Mouse (Mus musculus) embryonic stem cell, embryonic (primary cell): ENCODE measurements around the gene Gm15217.

ENCODE experiments used
- CTCF ChIA-PET, 4 experiments: fragments of 300-600 bp in 2 of 4; fragments of 350-600 bp in 2 of 4; sonication (Branson Sonifier 250); formaldehyde crosslinking; loops; one replicate each; lab custom pipeline; 2022; ENCODE audit warnings: inconsistent platforms in 2 of 4; lab: Charles Lee
- POLR2A ChIA-PET, 4 experiments: fragments of 300-600 bp in 2 of 4; fragments of 350-600 bp in 2 of 4; sonication (Branson Sonifier 250); formaldehyde crosslinking; loops; one replicate each; lab custom pipeline; 2022; ENCODE audit warnings: antibody characterized with exemption in 4 of 4, inconsistent platforms in 1 of 4; lab: Charles Lee

Gene Gm15217

DNA sequence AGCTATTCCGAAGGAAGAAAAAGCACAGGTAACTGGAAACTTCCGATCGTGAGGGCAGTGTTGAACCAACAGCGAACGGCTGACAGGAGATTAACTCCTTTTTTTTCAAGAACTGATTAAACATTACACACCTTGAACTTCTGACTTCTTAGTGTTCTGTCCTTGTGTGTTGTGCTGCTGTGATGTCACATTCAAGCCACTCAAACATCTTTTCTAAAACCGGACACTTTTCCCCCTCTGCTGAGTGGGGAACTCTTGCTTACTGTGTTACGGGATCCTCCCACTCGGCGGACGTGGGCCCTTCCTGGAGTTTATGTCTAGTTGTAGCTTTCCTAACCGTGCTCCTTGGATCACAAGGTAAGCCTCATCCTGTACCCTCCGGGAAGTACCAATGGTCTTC, at the start of gene Gm15217:
Gene Gm15217, plus strand, starts transcription at position 130 of the 400 bp plus-strand sequence.
- POLR2A ChIA-PET = interaction anchor here in 3 of 4 experiments (0.6 to 3.9 kb wide), 9 partner anchors 10 to 283 kb away, joined by 3 to 21 read pairs (median 5); partner anchors contain the start of gene Bmp4 (in 2 of the 3)

DNA sequence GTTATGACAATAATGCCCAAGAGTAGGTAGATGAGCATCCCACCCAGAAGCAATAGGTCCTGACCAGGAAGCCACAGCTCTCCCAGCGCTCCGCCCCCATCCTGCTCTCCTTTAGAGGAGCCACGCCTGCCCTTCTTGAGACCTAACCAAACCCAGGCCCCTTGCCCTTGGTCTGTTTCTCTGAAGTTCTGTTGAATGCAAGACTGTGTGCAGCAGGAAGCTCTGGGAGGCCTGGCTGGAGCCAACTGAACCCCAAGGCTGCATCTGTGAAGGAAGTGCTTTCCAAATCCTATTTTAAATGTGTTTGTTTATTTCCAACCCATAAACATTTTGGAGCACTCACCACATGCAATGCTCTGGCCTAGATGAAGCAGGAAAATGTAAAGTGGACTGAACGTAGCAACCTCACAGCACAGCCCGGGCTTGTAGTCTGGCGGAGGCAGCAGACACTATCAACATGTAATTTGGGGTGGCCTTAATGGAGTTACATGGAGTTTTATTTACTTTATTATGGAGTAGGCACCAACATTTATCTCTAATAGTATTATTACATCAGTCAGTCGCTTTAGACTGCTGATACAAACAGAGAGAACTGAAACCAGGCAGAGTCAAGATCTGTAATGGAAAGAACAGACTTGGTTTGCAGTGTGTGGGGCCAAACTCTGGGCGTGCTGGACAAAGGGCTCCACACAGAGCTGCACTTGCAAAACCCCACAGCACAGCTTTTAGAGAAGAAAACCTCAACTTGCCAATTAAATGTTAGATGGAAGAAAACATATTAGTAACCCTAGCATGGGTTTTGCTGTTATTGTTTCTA, 45.6 kb upstream of the Gm15217 start:
- ChIA-PET CTCF (no interaction called here), POLR2A (interaction anchor here in 1 of 4 experiments (1.2 kb wide), 1 partner anchor 68 kb away, joined by 3 read pairs; no protein-coding TSS in a partner anchor)

More for the DNA sequence above, at the start of gene Gm15217:
- CTCF ChIA-PET = no interaction called here

DNA sequence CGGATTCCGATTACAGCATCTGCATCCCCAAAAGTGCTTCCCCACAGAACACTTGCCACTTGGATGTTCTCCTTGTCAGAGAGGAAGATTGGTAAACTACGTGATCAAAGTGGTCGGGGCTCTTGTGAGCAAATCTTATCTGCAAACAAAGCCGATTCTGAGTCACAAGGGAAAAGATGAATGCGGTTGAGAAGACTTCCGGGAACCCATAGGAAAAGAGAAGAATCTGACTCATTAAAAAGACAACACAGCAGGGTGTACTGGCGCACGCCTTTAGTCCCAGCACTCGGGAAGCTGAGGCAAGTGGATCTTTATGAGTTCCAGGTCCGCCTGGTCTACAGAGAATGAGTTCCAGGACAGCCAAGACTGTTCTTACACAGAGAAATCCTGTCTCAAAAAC, 40.4 kb upstream of the Gm15217 start:
- POLR2A ChIA-PET = interaction anchor here in 1 of 4 experiments (1.0 kb wide), 1 partner anchor 18 kb away, joined by 3 read pairs; no protein-coding TSS in a partner anchor
- CTCF ChIA-PET = no interaction called here

DNA sequence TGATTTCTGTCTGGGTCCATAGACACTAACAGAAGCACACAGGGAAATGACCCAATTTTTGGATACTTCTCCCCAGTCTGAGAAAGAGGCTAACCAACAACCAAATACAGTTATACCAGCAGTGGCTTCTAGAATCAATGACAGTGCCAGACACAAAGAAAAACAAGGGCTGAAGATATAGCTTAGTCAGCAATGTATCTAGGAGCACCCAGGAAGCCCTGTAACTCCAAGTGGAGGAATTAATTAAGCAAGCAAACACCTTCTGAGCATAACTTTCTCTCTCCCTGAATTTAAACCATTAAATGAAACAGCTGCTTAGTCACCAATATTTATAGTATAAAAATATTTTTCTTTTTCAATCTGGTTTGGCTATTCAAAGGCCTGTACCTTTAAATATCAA, 34.5 kb upstream of the Gm15217 start:
- POLR2A ChIA-PET = interaction anchor here in 1 of 4 experiments (0.7 kb wide), 1 partner anchor 17 kb away, joined by 3 read pairs; no protein-coding TSS in a partner anchor
- CTCF ChIA-PET = no interaction called here

DNA sequence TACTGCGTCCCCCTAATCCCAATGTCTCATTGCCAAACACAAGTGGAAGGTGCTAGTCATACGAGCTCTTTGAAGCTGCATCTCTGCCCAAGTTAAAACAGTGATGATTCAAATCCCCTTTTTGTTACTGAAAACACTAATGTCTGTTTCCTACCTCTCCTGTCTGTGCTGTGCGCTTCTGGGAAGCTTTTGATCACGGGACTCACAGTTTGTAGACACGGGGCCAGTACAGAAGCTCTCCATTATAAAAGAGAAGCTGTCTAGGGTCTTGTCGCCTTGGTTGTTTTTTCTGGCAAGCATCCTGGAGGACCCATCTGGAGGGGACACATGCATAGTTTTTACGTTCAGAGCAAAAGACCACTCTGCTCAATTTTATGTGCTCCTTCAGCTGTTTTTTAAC, 21.9 kb upstream of the Gm15217 start:
- ChIA-PET POLR2A (interaction anchor here in 2 of 4 experiments (1.0 to 1.6 kb wide), 4 partner anchors 9 to 30 kb away, joined by 3 to 4 read pairs (median 3); no protein-coding TSS in a partner anchor), CTCF (interaction anchor here in 2 of 4 experiments (0.6 to 1.1 kb wide), 2 partner anchors 346 to 610 kb away, joined by 8 to 18 read pairs; no protein-coding TSS in a partner anchor)

DNA sequence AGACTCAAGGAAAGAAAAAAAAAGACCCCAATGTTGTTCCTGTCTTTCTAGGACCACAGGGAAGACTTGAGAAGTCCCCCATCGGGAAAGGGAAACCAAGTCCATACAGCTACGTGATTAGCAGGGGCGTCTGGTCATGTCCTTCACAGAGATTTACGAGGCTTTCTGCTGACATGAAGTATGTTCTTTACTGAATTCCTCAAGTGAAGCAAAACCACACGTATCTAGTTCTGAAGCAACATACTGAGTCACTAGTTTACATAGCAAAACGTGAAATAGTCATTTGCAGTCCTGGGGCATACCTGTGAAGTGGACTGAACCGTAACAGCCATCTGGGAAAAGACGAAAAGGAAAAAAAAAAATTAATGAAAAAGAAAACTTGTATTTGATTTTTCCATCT, 21.5 kb upstream of the Gm15217 start:
- CTCF ChIA-PET = interaction anchor here in 2 of 4 experiments (0.6 to 1.1 kb wide), 2 partner anchors 345 to 610 kb away, joined by 8 to 18 read pairs; no protein-coding TSS in a partner anchor
- POLR2A ChIA-PET = interaction anchor here in 2 of 4 experiments (1.0 to 1.6 kb wide), 4 partner anchors 10 to 30 kb away, joined by 3 to 4 read pairs (median 3); no protein-coding TSS in a partner anchor

DNA sequence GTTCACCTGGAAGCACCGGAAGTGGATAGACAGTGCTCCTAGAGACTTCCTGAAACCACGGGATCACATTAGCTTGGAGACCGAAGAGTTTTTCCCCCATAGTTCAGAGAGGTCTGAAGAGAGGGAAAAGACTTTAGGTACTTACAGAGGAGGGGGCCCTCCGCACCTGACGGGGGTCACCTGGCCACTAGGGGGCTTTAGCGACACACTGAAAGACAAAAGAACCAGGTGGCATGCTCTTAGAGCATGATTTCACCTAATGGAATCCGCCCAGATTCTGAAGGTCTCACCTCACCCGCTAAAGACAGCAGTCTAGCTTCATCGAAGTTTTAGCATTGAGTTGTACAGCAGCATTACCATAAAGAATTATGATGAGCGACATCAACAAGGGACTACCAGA, 16.0 kb upstream of the Gm15217 start:
- ChIA-PET POLR2A (interaction anchor here in 2 of 4 experiments (0.7 to 1.9 kb wide), 2 partner anchors 16 to 22 kb away, joined by 3 to 4 read pairs; partner anchors contain the start of gene Gm15217 (in 1 of the 2)), CTCF (interaction anchor here in 2 of 4 experiments (0.6 to 0.9 kb wide), 3 partner anchors 19 to 360 kb away, joined by 3 read pairs; no protein-coding TSS in a partner anchor)

DNA sequence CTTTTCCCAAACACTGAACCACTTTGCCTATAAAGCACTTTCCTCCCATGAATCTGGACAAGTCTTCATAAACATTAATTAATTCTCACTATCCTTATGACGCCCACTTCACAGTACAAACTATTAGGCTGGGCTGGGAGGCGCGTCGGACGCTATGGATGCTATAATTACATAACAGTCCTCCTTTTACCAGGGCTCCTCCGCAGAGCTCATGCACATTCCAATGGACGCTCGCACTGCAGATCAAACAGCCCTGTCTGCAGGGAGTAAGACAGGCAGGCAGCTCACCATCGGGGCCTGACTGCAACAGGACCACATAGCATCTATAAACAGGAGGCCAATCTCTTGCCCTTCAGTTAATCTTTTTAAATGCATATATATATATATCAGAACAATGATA, 6.8 kb upstream of the Gm15217 start:
- ChIA-PET CTCF (no interaction called here), POLR2A (interaction anchor here in 1 of 4 experiments (0.5 kb wide), 1 partner anchor 468 kb away, joined by 3 read pairs; no protein-coding TSS in a partner anchor)

DNA sequence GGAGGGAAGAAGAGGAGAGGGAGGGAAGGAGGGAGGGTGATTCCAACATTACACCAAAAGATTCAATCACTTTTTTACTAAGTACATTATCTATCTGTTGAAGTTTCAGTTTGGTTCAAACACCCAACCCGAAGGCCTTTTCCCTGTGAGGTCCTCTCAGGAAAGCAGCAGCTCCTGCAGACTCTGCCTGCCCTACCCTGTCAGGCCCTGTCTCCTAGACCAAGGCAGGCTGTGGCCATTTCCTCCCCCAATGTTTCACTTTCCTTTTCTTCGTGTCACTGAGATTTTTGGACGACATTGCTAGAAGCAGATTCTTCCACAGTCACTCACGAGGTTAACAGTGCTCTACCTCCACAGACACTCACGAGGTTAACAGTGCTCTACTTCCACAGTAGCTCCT, 3.4 kb upstream of the Gm15217 start:
- CTCF ChIA-PET = no interaction called here
- POLR2A ChIA-PET = interaction anchor here in 1 of 4 experiments (0.6 to 2.2 kb wide), 2 partner anchors 9 to 394 kb away, joined by 3 to 6 read pairs; no protein-coding TSS in a partner anchor

DNA sequence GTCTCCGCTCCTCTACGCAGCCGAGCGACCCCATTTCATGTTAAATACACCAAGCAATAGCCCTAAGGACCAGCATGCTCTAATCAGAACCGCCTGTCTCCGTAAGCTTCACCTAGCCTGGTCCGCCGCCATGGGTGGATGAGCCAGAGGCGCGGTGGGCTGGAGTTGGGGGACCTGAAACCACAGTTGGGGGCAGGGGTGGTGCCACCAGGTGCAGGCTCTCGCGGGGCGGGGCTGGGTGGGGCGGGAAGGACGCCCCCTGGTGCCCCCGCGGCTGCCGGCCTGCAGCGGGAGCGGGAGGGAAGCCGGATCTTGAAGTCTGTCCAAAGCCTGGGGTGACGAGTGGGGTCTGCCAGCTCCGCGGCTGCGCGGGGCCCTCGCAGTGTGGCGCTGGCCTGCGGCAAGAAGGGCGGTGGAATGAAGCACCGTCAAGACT, 1.1 kb downstream of the Gm15217 start:
- CTCF ChIA-PET = interaction anchor here in 3 of 4 experiments (0.6 to 1.2 kb wide), 3 partner anchors 10 to 503 kb away, joined by 3 to 4 read pairs (median 4); partner anchors contain the start of gene Bmp4 (in 1 of the 3)
- POLR2A ChIA-PET = interaction anchor here in 3 of 4 experiments (0.5 to 3.9 kb wide), 9 partner anchors 10 to 39 kb away, joined by 3 to 21 read pairs (median 4); partner anchors contain the start of gene Bmp4 (in 2 of the 3)

DNA sequence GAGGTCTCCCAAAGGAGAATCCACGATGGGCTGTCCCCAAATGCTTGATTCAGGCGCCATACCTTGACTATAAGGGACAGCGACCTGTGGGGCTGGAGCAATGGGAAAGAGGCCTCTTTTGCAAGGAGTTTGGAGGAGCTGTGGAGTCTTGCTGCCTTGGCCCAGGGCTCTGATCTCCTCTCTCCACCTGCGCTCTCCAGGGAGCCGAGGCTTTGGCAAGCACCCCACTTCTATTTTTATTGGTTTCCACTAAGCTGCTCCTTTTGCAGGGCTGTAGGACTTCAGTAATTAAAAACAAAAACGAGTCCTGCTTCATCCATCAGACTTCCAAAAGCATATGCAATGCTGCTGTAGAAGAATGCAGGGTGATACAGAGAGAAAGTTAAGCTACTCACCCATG, 2.2 kb downstream of the Gm15217 start:
- ChIA-PET CTCF (interaction anchor here in 1 of 4 experiments (0.6 kb wide), 1 partner anchor 11 kb away, joined by 3 read pairs; no protein-coding TSS in a partner anchor), POLR2A (interaction anchor here in 1 of 4 experiments (0.6 to 3.9 kb wide), 3 partner anchors 9 to 29 kb away, joined by 3 to 21 read pairs (median 5); partner anchors contain the start of gene Bmp4)

DNA sequence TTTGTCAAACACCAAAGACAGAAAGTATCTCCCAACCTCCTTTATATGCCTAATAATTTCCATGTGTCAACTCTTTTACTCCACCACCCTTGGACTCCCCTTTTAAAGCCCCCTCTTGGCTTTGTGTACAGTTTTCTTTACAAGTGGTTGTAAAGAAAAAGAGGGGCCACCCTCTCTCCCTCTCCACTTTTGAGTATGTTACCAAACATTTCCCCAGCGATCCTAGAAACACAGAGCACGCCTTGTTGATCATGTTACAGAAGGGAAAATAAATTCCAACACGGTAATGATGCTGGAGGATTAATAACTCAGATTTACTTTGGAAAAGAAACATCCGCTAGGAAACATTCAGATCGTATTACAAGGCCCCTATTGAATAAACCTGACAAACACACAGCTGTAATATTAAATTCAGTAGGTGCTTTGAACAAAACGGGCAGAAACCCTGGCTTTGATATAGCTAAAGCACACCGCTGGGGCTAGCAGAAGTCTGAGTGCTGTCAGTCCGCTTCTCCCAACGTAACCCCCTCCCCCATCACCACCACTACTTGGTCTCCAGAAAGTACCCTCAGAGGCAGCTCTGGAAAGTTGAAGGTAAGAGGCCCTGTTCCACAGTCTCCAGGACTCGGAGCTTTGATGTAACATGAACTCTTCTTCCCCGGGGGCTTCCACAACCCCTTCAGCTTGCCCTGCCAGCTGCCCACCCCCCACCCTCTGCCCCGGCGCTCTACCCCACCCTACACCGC, 5.9 kb downstream of the Gm15217 start:
- ChIA-PET CTCF (no interaction called here), POLR2A (interaction anchor here in 1 of 4 experiments (0.5 to 1.9 kb wide), 6 partner anchors 9 to 852 kb away, joined by 3 to 6 read pairs (median 3); no protein-coding TSS in a partner anchor)

DNA sequence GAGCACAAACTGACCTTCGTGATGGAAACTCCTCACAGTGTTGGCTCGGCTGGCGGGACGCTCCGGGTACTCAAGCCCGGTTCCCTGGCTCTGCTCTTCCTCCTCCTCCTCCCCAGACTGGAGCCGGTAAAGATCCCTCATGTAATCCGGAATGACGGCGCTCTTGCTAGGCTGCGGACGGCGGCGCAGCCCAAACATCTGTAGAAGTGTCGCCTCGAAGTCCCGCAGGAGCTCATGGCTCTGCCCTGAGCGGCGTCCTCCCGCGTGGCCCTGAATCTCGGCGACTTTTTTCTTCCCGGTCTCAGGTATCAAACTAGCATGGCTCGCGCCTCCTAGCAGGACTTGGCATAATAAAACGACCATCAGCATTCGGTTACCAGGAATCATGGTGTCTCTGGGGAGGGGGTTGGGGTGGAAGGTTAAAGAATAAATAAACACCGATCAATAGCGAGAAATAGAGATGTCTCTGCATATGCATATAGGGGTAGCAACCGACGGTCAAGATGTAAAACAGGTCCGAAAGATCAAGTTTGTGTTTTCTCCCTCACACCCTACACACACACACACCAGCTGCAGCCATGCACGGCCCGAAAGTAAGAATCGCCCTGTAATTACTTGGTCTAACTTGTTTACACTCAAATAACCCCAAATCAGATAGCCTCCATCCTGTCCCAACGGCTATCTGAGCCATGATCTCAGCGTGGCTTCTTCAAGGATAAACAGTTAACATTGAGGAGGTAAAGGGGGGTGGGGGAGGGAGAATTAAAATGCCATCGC, 6.7 kb downstream of the Gm15217 start:
- POLR2A ChIA-PET = interaction anchor here in 3 of 4 experiments (0.5 to 1.9 kb wide), 9 partner anchors 8 to 1471 kb away, joined by 3 to 6 read pairs (median 4); no protein-coding TSS in a partner anchor
- CTCF ChIA-PET = interaction anchor here in 1 of 4 experiments (0.5 to 0.6 kb wide), 2 partner anchors 228 to 1056 kb away, joined by 3 to 5 read pairs; partner anchors contain the start of gene Psmc6

DNA sequence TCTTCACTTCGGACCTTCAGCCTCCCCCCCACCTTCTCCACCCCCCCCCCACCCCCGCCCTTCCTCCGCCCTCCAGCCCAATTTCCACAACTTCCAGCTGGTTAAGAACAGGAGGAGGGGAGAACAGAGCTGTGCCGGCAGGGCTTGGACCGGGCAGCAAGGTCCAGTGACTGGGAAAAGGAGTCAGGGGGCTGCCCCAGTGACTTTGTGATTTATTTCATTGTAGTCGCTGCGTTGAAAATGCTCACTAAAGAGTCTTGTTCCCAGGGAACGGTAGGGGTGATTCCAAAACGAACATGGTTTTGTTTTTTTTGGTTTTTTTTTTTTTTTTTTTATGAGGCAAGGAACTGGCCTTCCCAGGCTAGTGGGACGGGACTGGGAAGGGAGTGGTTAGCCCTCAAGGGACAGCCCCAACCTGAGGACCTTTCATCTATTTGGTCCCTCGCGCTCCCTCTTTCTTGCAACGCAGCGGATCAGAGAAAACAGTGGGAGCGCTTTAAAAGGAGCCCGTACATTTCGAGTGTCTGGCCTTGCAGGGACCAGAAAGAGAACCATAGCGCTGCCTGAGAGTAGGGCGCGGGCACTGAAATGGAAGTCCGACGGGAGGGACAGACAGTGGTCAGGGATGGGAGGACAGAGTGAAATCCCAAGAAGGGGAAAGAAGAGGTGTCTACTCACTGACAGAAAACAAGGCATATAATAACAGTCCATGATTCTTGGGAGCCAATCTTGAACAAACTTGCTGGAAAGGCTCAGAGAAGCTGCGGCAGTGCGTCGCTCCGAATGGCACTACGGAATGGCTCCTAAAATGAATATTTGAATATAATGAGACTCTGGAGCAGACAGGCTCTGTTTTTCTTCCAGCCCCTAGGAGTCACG, 7.5 kb downstream of the Gm15217 start:
- POLR2A ChIA-PET = interaction anchor here in 3 of 4 experiments (0.5 to 4.1 kb wide), 13 partner anchors 8 to 1470 kb away, joined by 3 to 24 read pairs (median 4); no protein-coding TSS in a partner anchor
- CTCF ChIA-PET = interaction anchor here in 2 of 4 experiments (0.6 to 0.7 kb wide), 2 partner anchors 229 to 617 kb away, joined by 5 to 8 read pairs; no protein-coding TSS in a partner anchor

DNA sequence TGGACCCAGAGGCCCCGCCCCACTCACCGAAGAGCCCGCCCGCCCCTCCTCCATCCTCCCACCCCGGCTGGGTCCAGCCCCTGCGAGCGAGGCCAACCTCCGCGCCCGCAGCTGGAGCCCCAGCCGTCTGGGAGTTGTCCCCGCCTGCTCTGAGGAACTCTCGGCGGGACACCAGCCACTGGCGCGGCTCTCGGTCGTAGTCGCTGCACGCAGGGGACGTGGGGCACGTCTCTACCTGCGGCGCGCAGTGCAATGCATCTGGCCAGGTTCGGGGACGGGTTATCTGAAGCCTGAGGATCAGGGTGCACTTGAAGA, 8.1 kb downstream of the Gm15217 start:
- CTCF ChIA-PET = interaction anchor here in 1 of 4 experiments (0.7 kb wide), 1 partner anchor 617 kb away, joined by 8 read pairs; no protein-coding TSS in a partner anchor
- POLR2A ChIA-PET = interaction anchor here in 3 of 4 experiments (0.7 to 4.1 kb wide), 11 partner anchors 10 to 730 kb away, joined by 3 to 24 read pairs (median 4); no protein-coding TSS in a partner anchor
